Mouse (Mus musculus): ENCODE measurements around the gene Pla2g2c. TPM values are rescaled to one million over a fixed set of nuclear protein-coding genes. Genes with fewer than 3 reads are reported as not detected.

The Pla2g2c gene
- total RNA-seq, 4 experiments from 2014 or later, result 0.17 to 0.19 TPM; not detected in 2

DNA sequence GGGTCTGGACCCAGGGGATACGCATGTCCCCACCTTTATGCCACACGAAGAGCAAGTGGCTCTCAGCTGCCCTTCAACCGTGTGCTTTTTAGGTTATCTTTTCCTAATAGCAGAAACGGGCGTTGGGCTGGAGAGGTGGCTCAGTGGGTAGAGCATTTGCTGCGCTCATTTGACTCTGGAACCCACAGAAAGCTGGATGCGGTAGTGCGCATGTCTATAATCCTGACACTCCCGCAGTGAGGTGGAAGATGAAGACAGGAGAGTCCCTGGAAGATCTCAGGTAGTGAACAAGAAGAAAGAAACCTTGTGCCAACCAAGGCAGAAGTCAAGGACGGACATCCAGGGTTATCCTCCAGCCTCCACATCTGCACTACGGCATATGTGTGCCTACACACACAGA, 15.3 kb upstream of the Pla2g2c start:
- no peak for DNase-seq (ENCODE audit: low spot score)

DNA sequence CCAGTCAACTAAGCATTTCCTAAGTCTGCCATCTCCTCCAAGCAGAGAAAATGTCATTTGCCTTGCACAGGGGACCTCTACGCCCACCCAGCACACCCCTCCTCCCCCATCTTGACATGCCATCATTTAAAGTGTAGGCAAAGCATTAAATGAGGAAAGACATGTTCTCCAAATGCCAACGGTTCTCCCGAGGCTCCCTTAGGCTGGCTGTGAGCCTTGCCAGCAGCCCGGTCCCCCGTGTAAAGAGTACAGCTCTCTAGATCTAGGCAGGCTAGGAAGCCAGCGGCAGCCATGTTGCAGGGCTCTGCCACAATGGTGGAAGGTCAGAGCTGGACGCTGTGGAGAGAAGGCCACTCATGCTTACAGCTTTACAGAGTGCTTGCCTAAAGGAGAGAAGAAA, 14.6 kb upstream of the Pla2g2c start:
- no peak for DNase-seq (ENCODE audit: low spot score)

DNA sequence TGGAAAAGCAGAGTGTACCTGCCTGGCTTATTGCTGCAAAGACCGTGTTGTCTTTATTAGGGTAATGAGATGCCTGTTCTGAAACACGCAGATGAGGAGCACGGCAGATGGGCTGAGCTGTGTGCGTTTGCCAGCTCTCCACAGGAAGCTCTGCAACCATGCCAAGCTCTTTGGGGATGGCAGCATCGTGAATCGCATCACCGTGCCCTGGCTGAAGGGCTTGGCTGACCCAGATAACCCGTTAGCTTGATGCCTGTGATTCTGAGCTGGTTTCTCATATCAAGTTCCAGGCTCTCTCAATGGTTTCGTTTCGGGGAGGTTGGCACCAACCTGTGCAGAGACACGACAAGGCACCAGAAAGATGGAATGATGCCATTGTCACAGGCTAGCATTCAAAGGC, 14.0 kb upstream of the Pla2g2c start:
- DNase-seq (ENCODE audit: low spot score), result no peak

DNA sequence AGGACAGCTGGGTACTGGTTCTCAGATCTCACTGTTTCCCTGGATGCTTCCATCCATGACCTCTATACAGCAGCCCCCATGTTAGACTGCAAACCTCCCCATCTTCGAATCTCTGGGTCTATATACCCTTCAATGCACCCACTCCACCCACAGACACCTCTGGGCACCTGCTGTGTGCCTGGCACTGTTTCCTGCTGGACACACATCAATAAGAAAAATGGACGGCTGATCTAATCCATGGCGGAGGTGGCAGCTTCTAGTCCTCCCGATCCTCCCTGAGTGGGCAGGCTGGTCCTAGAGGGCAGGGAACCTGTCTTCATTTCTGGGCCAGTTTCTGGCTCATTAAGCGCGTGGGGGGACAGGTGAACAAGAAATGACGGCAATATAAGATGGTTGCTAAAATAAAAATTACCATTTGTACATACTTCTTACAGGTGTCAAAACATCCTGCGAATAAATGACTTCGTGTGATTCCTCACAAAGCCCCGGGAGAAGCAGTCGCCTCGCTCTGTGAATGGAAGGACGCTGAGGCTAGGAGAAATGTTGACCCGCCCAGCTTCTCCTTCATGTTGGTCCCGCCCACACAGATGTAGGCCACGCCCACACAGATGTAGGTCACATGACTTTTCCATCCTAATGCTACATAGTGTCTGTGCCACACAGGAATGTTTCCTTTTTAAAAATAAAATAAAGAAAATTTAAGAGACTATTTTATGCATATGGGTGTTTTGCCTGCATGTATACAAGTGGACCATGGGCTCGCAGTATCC, 13.4 kb upstream of the Pla2g2c start:
- no peak for DNase-seq (ENCODE audit: low spot score)

DNA sequence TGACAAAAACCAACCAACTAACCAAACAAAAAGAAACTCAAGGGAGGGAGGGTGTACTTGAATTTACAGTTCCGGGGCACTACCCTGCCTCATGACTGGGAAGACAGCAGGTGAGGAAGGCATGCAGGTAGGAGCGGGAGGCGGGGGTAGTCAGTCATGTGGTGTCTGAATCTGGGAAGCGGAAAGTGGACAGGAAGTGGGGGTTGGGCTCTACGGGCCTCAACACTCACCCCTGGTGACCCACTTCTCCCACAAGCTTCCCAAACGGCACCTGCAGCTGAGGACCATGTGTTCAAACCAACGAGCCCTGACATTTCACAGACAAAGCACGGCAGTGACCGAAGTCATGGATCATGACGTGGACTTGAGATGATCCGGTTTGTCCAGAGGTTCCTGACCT, 12.5 kb upstream of the Pla2g2c start:
- DNase-seq (ENCODE audit: low spot score), result no peak

DNA sequence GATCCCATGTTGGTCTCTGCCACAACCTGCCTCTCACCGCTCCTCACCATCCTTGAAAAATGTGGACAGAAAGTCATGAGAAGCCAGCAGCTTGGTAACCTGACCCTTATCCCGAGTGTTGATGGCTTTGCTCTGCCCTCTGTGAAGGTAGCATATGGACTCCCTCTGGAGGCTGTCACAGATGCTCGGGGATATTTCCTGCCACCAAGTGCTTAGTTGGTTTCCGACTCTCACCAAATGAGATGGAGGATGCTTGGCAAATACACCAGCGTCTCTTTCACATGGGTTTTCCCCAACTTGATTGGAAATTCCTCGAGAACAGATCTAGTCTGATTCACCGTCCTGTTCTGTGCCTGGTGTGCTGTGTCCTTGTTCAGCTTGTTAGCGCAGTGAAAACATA, 12.0 kb upstream of the Pla2g2c start:
- no peak for DNase-seq (ENCODE audit: low spot score)

DNA sequence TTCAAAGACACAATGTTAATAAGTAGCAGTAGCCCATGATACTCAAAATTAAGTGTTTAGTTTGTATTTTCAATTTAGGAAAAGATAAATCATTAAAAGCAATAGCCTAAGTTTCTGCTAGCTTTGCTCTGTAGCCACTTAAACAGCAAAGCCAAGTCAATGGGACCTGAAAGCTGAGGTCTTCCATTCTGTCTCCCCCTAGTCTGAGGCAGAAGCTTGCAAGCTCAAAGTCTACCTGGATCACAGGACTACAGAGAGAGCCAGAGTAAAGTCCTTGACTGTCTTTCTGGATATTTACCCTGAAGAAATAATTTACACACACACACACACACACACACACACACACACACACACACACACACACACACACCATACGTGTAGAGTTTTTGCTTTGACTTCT, 10.4 kb upstream of the Pla2g2c start:
- no peak for DNase-seq (ENCODE audit: low spot score)

DNA sequence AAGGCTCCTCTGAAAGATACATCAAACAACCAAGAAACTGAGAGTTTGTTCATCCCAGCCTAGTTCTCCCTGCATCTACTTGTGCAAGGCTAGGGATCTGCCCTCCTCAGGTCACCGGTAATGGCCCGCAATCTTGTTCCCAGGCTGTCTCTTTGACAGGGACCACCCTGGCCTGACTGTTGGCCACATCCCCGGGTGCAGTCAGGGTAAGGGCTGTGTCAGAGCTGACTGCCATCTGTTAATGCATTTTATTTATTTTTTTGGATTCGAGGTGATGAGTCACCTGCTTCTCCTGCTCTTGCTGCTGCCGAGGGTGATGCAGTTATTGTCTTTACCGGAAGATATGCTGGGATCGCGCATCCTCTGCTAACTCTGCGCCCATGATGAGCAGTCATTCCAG, 7.9 kb upstream of the Pla2g2c start:
- no peak for DNase-seq (ENCODE audit: low spot score)

DNA sequence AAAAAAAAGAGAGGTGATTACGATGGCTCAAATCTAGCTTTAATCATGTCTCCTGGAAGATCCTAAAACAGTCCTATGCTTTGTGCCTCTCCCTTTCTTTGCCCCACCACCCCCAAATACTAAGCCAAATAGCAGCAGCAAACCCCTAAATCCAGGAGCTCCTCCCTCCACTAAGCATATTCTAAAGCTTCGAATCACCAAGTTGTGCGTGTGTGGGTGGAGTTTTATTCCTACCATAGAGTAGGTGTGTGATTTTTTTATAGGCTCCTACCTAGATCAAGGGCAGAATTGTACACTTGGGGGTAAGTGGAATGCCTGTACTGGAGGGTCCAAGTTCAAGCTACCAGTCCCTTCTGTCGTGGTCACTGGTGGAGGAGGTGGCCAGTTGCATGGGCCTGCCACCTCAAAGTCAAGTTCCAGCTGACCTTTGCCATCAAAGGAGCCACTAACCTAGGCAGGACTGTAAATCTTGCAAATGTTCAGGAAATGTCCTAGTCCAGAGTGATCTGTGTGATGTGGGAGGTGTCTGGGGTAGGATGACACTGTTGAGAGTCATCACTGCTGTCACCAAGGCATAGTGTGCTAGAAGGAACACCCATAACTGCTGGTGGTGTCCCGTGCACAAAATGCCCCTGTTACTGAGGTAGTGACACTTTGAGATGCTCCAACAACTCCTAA, 5.9 kb upstream of the Pla2g2c start:
- no peak for DNase-seq (ENCODE audit: low spot score)

DNA sequence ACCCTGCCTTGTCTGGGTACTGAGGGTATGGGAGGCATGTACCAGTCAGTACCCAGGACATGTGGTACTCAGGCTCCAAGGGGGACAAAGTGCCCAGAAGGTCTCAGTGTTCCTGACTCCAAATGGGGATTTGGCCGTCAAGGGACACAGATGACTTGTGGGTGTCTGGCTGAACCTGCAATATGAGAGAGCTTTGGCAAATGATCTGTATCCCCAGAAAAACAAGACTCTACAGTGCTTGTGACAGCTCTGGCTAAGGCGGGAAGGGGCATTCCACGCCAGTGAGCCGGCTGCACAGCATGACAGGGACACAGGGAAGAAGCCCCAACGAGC, 5.4 kb upstream of the Pla2g2c start:
- no peak for DNase-seq (ENCODE audit: low spot score)

DNA sequence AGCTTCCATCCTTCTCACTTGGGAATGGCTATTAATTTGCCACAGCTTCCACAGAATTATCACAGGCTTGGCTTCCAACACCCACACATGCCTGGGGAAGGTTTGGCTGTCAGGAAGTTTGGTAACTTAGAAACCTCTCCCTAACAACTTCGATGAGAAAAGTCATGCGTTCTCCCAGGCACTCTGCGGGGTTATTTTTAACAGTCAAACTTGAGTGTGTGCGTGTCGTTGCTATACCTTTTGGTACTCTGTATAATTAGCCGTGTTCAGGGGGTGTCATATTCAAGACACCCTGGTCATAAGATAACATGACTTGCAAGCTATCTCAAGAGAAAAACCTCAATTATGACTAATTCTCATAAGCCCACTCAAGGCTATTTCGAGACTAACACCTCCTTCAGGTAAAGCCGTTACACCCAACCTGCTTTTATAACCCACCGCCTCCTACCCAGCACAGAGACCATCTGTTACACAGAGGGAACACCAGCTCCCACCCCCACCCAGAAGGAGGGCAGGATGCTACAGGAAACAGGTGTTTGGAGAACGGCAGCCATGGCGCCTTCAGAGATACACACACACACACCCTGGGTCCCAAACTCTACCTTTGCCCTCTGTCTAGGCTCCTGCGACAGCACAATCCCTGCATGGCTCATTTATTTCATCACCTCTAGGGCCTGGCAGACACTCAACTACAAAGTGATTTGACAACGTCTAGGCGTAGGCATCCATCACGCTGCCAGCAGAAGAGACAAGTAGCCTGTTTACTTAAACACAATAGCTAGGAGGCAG, 905 bp upstream of the Pla2g2c start:
- DNase-seq (ENCODE audit: low spot score), result peak; percentile 14

DNA sequence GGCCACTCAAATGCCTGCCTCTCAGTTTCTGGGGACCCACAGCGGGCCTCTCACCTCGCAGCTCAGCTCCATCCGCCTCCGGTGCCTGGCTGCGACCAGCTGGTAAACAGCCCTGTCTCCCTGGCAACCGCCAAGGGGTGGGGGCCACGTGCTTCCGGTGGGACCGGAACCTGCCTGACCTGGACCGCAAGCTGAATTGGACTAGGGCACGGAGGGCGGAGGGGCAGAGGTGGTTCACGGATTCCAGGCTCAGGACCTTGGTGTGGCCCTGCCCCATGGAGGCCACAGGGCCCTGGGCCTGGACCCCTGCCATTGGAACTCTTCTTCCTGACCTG, 502 bp downstream of the Pla2g2c start:
- peak; percentile 52 for DNase-seq (ENCODE audit: low spot score)

DNA sequence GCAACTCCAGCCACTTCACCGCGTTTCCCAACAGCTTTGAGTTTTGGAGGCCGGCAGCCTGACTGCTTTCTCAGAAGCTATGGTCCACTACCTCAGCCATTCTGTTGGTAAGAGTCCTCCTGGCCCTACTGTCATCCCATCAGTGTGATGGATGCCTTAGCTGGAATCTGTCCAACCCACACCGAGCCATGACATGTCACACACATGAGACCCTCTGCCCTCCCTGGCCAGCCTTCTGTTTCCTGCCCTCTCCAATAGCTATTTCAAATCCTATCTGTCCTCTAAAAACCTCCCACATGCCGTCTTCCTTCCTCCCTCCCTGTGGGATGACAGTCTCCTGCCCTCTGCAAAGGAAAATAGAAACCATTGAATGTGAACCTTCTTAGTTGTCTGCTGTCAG, 1.2 kb downstream of the Pla2g2c start:
- no peak for DNase-seq (ENCODE audit: low spot score)

DNA sequence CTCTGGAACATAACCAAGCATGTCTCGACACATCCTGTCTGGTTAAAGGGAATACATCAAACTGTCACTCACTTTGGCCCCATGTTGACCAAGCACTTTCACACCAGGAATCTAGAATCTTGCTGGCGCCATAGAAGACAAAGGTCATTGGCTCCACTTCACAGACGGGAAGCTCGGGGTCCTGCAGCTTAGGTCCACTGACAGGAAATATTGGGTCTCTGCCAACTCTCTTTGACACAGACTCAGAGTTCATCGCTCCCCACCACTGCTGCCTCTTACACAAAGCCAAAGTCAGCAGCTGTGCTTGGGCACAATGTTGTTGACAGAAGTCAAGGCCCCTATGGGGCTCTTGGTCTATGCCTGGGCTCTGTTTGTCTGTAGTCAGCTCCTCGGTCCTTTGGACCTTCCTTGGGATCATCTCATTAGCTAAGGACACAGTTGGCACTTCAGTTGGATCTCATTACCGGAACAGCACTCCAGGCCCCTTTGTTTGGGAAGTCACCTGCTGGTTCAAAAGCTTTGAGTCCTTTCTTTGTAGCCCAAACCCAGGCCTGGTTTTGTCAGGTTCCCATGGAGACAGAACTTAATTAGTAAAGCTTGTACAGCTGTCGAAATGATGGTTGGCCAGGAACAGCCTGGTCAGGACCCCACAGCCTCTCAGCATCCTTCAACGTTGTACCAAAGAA, 4.6 kb downstream of the Pla2g2c start:
- no peak for DNase-seq (ENCODE audit: low spot score)

DNA sequence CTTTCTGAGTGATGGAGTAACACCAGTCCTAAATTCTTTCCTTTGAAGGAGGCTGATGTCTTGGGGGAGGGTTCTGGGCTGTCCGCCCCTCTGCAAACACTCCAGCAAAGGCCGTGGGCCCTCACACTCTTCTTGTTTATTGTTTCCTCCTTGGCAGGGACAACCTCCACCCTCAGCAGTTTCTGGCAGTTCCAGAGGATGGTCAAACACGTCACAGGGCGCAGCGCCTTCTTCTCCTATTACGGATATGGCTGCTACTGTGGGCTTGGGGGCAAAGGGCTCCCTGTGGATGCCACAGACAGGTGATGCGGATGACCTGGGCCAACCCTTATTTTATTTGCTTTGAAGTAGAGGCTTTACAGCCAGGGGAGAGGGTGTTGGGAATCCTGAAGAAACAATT, 9.5 kb downstream of the Pla2g2c start:
- no peak for DNase-seq (ENCODE audit: low spot score)

DNA sequence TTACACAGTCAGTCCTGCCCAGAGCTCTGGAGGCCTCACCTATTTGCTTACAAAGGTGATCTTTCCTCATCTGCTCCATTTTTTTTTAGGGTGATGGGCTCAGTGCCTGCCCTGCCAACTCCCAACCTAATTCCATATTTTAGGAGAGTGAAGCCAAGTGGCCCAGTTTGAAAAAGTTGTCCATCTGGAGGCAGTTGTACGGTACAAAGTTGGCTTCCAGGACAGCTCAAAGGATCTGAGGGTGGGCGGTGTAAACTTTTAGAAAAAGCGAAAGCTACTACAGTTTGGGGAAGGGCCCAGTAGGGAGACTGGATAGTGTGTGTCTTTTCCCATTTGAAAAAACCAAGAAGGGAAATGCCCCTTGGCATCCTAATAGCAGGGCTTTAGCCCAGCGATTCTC, 10.3 kb downstream of the Pla2g2c start:
- no peak for DNase-seq (ENCODE audit: low spot score)

DNA sequence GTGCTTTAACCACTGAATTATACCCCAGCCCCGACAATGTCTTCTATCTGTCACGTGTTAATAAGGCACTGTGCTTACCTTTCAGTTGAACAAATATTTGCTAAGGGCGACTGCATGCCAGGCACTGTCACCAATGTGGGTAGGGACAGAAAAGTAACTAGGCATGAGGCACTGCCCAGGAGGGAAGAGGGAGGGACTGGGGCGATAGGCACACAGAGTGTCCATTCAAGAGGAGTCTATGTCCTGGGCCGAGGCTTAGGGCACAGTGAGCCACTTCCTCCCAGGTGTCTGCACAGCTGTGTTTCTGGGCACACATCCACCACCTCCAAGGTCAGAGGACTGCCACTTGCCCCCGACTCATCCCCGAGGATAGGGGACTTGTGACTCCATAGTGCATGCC, 12.4 kb downstream of the Pla2g2c start, which contains the start of gene Ubxn10:
Ubxn10 (minus strand) TSS at position 137 of the 400 bp plus-strand sequence.
- DNase-seq (ENCODE audit: low spot score), result no peak

DNA sequence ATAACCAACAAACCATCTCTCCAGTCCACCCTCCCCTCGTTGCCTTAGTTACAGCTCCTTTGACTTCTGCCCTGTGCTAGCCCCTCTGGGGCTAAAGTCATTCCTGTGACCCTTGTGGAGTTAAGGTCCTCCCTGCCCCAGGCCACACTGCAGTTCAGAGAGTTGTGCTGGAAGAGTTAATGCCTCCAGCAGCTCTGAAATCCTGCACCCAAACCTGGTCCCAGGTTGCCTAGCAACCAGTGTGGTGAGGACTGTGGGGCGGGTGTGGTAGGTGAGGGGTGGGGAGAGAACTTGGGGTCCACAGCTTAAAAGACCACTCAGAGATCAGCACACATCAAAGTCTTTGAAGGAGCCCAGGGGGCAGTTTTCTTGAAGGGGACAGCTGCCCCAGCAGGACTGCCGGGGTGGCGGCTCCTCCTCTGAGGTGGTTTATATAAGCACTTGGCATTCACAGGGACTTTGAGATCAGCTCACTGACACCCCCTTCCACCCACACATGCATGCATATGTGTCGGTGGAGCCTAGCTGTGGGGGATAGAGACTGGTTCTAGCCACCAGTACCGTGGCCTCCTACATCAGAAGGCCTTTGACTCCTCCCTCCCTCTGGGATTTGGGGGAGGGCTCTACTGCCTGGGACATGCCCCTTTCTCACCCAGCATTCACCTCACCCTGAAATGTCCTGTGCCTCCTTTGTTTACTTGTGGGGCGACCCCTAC, 14.7 kb downstream of the Pla2g2c start:
- DNase-seq (ENCODE audit: low spot score), result no peak

DNA sequence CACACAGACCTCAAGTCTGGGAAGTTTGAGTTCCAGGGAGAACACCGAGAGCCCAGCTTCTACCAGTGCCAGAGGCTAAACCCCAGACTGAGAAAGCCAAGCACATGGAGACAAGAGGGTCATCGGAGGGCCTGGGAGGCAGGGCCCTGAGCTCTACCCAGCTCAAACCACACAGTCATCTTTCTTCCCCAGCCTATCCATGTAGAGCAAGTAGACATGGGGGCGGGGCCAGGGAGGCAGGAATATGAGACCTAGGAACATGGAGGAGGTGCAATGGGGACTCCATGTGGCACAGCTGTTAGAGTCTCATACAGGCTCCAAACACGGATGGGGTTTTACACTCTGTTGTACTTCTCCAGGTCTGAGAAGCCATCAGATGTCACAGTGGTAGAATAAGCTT, 21.3 kb downstream of the Pla2g2c start:
- no peak for DNase-seq (ENCODE audit: low spot score)

DNA sequence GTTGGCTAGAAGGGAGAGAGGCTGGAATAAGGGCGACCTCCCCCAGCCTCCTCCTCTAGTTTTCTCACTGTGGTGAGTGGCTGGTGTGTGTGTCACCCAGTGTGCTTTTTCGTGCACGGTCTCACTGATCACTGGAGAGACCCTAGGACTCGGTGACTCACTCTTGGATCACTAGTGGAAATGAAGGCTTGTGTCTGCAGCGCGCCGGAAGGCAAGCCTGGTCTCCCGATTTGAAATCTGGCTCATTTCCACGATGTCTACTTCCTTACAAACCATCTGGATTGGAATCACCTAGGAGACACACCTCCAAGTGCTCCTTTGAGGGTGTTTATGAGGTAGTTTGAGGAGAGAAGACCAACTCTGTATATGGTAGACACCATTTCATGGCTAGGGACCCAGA, 22.3 kb downstream of the Pla2g2c start:
- DNase-seq (ENCODE audit: low spot score), result no peak

DNA sequence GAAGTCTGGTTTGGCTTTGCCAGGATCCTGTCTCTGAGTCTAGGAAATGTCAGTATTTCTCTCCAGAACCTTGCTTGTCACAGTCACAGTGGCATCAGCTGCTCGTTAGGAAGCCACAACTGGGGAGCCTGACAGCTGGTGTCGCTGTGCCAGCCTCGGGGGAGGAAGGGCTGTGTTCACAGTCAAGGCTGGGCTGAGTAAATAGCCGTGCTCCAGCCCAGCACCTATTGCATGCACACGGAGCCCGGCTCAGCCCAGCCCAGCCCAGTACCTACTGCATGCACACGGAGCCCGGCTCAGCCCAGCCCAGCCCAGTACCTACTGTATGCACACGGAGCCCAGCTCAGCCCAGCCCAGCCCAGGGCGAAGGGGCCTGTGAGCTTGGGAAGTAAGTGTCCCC, 23.3 kb downstream of the Pla2g2c start:
- DNase-seq (ENCODE audit: low spot score), result no peak

Data from heart, adult 8-10 months (tissue).